Comparison of ENCODE assay signal across 15 mouse cellular contexts in the genomic region with DNA sequence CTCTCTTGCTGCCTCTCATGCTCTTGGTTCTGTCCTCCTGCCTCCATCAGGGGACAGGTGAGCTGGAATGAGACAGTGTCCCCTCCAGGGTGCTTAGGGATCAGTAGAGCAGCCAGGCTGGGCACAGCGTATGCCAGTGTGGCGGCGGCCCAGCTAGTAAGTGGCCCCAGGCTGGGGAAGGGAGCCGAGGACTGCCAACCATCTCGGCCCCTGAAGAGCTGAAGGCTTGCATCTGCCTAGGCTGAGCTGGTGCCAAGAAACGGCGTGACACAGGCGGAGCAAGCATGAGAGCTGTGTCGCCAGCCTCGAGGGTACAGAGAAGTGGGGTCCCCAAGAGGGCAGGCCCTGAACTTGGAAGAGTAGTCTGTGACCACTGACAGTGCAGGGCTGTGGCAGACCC. TPM values are rescaled to one million over a fixed set of nuclear protein-coding genes. Genes with fewer than 3 reads are reported as not detected.
A peak's percentile ranks its signal among the peaks of the same experiment; 100 is the strongest.
DNase-seq lines count a peak whose midpoint lies in the region; ATAC-seq and TF ChIP-seq lines count a peak whose summit lies in the region.
"Had no signal": no experiment of that assay in that cellular context is flagged by ENCODE, and none has a peak within 500 bp of the region (broad histone marks: within the 10 kb centered on the region; RNA-seq: fewer than 3 reads in every experiment).

No protein-coding gene starts in this region.

- H3K9me3 ChIP-seq in midbrain, postnatal 0 days (ENCODE audit: low read length) = no peaks in the 10 kb centered on the region
- H3K9me3 ChIP-seq in midbrain, embryonic 10.5 days (replicated peaks) = no peaks in the 10 kb centered on the region
- no peaks in the 10 kb centered on the region for H3K9me3 ChIP-seq in hindbrain, embryonic 16.5 days (ENCODE audit: control insufficient read depth, low read length)
- H3K9me3 ChIP-seq in intestine, embryonic 16.5 days (ENCODE audit: control insufficient read depth, low read length) = no peaks in the 10 kb centered on the region
- H3K9me3 ChIP-seq: heart, embryonic 13.5 days; kidney, embryonic 15.5 days; lung, embryonic 15.5 days; midbrain, embryonic 12.5 days had no signal

- no peak for DNase-seq in frontal cortex, postnatal 14 days (ENCODE audit: low spot score in 2 of 2)
- DNase-seq in midbrain, postnatal 0 days (ENCODE audit: low spot score) = peak; percentile 66
- DNase-seq in midbrain, embryonic 10.5 days (ENCODE audit: low spot score) = no peak
- peak; percentile 55 for DNase-seq in cerebellum, adult 8-10 months
- DNase-seq in urinary bladder, postnatal 4 days (ENCODE audit: low spot score in 2 of 2) = no peak
- DNase-seq: B cell, adult 2 months; embryo, embryonic 11 days; gastrocnemius, postnatal 36 days had no signal

- peak; percentile 25; the same call in 1 of the 2 replicates for ATAC-seq in frontal cortex, adult (ENCODE audit: low TSS enrichment)
- ATAC-seq in midbrain, postnatal 0 days (ENCODE audit: low FRiP score) = no peak
- peak; percentile 49 for ATAC-seq in hindbrain, embryonic 16.5 days
- no peak for ATAC-seq in intestine, embryonic 16.5 days

- H3K27me3 ChIP-seq in midbrain, postnatal 0 days (ENCODE audit: insufficient read depth, low read length) = no peaks in the 10 kb centered on the region; the same call in 1 of the 2 replicates
- peaks cover 28% of the 10 kb centered on the region for H3K27me3 ChIP-seq in midbrain, embryonic 10.5 days (ENCODE audit: low read depth, poor library complexity, severe bottlenecking)
- H3K27me3 ChIP-seq in hindbrain, embryonic 16.5 days (replicated peaks; ENCODE audit: control insufficient read depth, insufficient read depth, low read length) = no peaks in the 10 kb centered on the region
- no peaks in the 10 kb centered on the region; the same call in 1 of the 2 replicates for H3K27me3 ChIP-seq in intestine, embryonic 16.5 days (replicated peaks; ENCODE audit: control insufficient read depth, insufficient read depth, low read length)

- H3K4me2 ChIP-seq in midbrain, postnatal 0 days (ENCODE audit: low read depth, low read length, poor library complexity, severe bottlenecking) = no peak overlapping the region
- no peak overlapping the region for H3K4me2 ChIP-seq in hindbrain, embryonic 16.5 days (ENCODE audit: low read length)
- no peak overlapping the region for H3K4me2 ChIP-seq in intestine, embryonic 16.5 days (ENCODE audit: low read depth, low read length)
- H3K4me2 ChIP-seq: heart, embryonic 13.5 days; kidney, embryonic 15.5 days; lung, embryonic 15.5 days; midbrain, embryonic 12.5 days had no signal

- TF ChIP-seq CTCF in midbrain, postnatal 0 days (IDR thresholded peaks at IDR 0.05) = no peak

- no peaks in the 10 kb centered on the region for H3K36me3 ChIP-seq in midbrain, postnatal 0 days (ENCODE audit: insufficient read depth, low read length)
- peaks cover 14% of the 10 kb centered on the region; the same call in 1 of the 2 replicates for H3K36me3 ChIP-seq in midbrain, embryonic 10.5 days
- no peaks in the 10 kb centered on the region for H3K36me3 ChIP-seq in hindbrain, embryonic 16.5 days (ENCODE audit: control insufficient read depth, insufficient read depth, low read length)
- no peaks in the 10 kb centered on the region for H3K36me3 ChIP-seq in intestine, embryonic 16.5 days (ENCODE audit: control insufficient read depth, insufficient read depth, low read length)
- H3K36me3 ChIP-seq: kidney, embryonic 15.5 days; lung, embryonic 15.5 days had no signal

- H3K27ac ChIP-seq in midbrain, postnatal 0 days (ENCODE audit: low read depth, low read length) = no peak overlapping the region
- no peak overlapping the region for H3K27ac ChIP-seq in midbrain, embryonic 10.5 days (replicated peaks)
- H3K27ac ChIP-seq in hindbrain, embryonic 16.5 days (ENCODE audit: low read depth, low read length) = no peak overlapping the region
- H3K27ac ChIP-seq in intestine, embryonic 16.5 days (ENCODE audit: low read length) = no peak overlapping the region
- H3K27ac ChIP-seq: heart, embryonic 13.5 days; kidney, embryonic 15.5 days; lung, embryonic 15.5 days; midbrain, embryonic 12.5 days had no signal

- H3K4me1 ChIP-seq in midbrain, postnatal 0 days (ENCODE audit: insufficient read depth, low read length) = no peaks in the 10 kb centered on the region
- H3K4me1 ChIP-seq in midbrain, embryonic 10.5 days = peaks cover 25% of the 10 kb centered on the region
- H3K4me1 ChIP-seq in hindbrain, embryonic 16.5 days (ENCODE audit: control insufficient read depth, insufficient read depth, low read depth, low read length) = no peaks in the 10 kb centered on the region
- no peaks in the 10 kb centered on the region for H3K4me1 ChIP-seq in intestine, embryonic 16.5 days (ENCODE audit: control insufficient read depth, insufficient read depth, low read length)
- H3K4me1 ChIP-seq: lung, embryonic 15.5 days had no signal

- WGBS in midbrain, postnatal 0 days = 74% methylated on average over 10 of the region's 10 CpGs
- 85% methylated on average over 10 of the region's 10 CpGs for WGBS in midbrain, embryonic 10.5 days
- WGBS in hindbrain, embryonic 16.5 days = 64% methylated on average over 10 of the region's 10 CpGs
- WGBS in intestine, embryonic 16.5 days = 80% methylated on average over 10 of the region's 10 CpGs

- no peak overlapping the region for H3K9ac ChIP-seq in midbrain, postnatal 0 days (replicated peaks; ENCODE audit: low read length, poor library complexity, severe bottlenecking)
- H3K9ac ChIP-seq in hindbrain, embryonic 16.5 days (ENCODE audit: low read depth, low read length) = no peak overlapping the region
- H3K9ac ChIP-seq in intestine, embryonic 16.5 days (ENCODE audit: low read depth, low read length) = no peak overlapping the region
- H3K9ac ChIP-seq: heart, embryonic 13.5 days; kidney, embryonic 15.5 days; lung, embryonic 15.5 days; midbrain, embryonic 12.5 days had no signal

- no peak overlapping the region for H3K4me3 ChIP-seq in midbrain, postnatal 0 days (ENCODE audit: low read depth, low read length)
- H3K4me3 ChIP-seq in midbrain, embryonic 10.5 days = no peak overlapping the region
- H3K4me3 ChIP-seq in hindbrain, embryonic 16.5 days (ENCODE audit: low read length) = no peak overlapping the region
- no peak overlapping the region for H3K4me3 ChIP-seq in intestine, embryonic 16.5 days (ENCODE audit: low read length)
- H3K4me3 ChIP-seq: heart, embryonic 13.5 days; kidney, embryonic 15.5 days; lung, embryonic 15.5 days; midbrain, embryonic 12.5 days had no signal

RNA-seq across cellular contexts. Expression of a gene that starts 8.9 kb away (rescaled TPM):
- 13.1 and 15.7 TPM in 2 replicates for total RNA-seq in midbrain, postnatal 0 days (2014; rRNA removed)
- 1.8 and 2.1 TPM in 2 replicates for polyA plus RNA-seq in midbrain, postnatal 0 days (2015; fragmentation: Nextera tagmentation; extraction: Ambion mirVana)
- 0.11 and 0.22 TPM in 2 replicates for polyA plus RNA-seq in midbrain, embryonic 10.5 days (2016; fragmentation: Nextera tagmentation; extraction: Ambion mirVana)
- 1.5 and 2.0 TPM in 2 replicates for polyA plus RNA-seq in hindbrain, embryonic 16.5 days (2015; fragmentation: Nextera tagmentation; extraction: Ambion mirVana)
- polyA plus RNA-seq in intestine, embryonic 16.5 days (2015; fragmentation: Nextera tagmentation; extraction: Ambion mirVana) = 0.07 and 0.15 TPM in 2 replicates
- polyA plus RNA-seq: heart, embryonic 13.5 days; lung, embryonic 15.5 days had no signal

RNA-seq across cellular contexts. Expression of a gene that starts 33.2 kb away (rescaled TPM):
- total RNA-seq in midbrain, postnatal 0 days (2014; rRNA removed) = 25.9 and 28.2 TPM in 2 replicates
- polyA plus RNA-seq in midbrain, postnatal 0 days (2015; fragmentation: Nextera tagmentation; extraction: Ambion mirVana) = 43.5 and 51.7 TPM in 2 replicates
- polyA plus RNA-seq in midbrain, embryonic 10.5 days (2016; fragmentation: Nextera tagmentation; extraction: Ambion mirVana) = 83.9 and 86.7 TPM in 2 replicates
- polyA plus RNA-seq in hindbrain, embryonic 16.5 days (2015; fragmentation: Nextera tagmentation; extraction: Ambion mirVana) = 63.5 and 64.1 TPM in 2 replicates
- polyA plus RNA-seq in intestine, embryonic 16.5 days (2015; fragmentation: Nextera tagmentation; extraction: Ambion mirVana) = 64.8 and 66.0 TPM in 2 replicates

RNA-seq across cellular contexts. Expression of a gene that starts 33.5 kb away (rescaled TPM):
- total RNA-seq in midbrain, postnatal 0 days (2014; rRNA removed) = 294 and 403 TPM in 2 replicates
- polyA plus RNA-seq in midbrain, postnatal 0 days (2015; fragmentation: Nextera tagmentation; extraction: Ambion mirVana) = 788 and 843 TPM in 2 replicates
- 639 and 680 TPM in 2 replicates for polyA plus RNA-seq in midbrain, embryonic 10.5 days (2016; fragmentation: Nextera tagmentation; extraction: Ambion mirVana)
- polyA plus RNA-seq in hindbrain, embryonic 16.5 days (2015; fragmentation: Nextera tagmentation; extraction: Ambion mirVana) = 662 and 774 TPM in 2 replicates
- 1,259 and 1,267 TPM in 2 replicates for polyA plus RNA-seq in intestine, embryonic 16.5 days (2015; fragmentation: Nextera tagmentation; extraction: Ambion mirVana)

Comparison
In these comparisons a context has a peak if more than half of its experiments do, and no peak if none do; other contexts are left out.
1. DNase-seq: peak in midbrain, postnatal 0 days (single experiment) and cerebellum, adult 8-10 months (single experiment); none in frontal cortex, postnatal 14 days (0 of 2), midbrain, embryonic 10.5 days (single experiment) and urinary bladder, postnatal 4 days (0 of 2).
2. ATAC-seq: peak in frontal cortex, adult (single experiment) and hindbrain, embryonic 16.5 days (single experiment); none in midbrain, postnatal 0 days (single experiment) and intestine, embryonic 16.5 days (single experiment).